Mouse (Mus musculus) urinary bladder, adult 18-20 months (tissue): Measurements from ENCODE around the gene Aox1.

ENCODE experiments used
- DNase-seq, 2 experiments: peaks; one replicate each; pipeline ENCODE4 v3.0.0; 2022; ENCODE audit warnings: low spot score in 2 of 2, mixed read lengths in 2 of 2

The Aox1 gene

GRCm38 (mm10) chr1:58065151-58065550 is 35.4 kb downstream of the Aox1 start:
- no peak for DNase-seq

- no peak for DNase-seq
Measured at GRCm38 (mm10) chr1:58065606-58066005, 35.9 kb downstream of the Aox1 start.

GRCm38 (mm10) chr1:58069181-58069580 is 39.5 kb downstream of the Aox1 start:
- no peak for DNase-seq

- no peak for DNase-seq
Measured at GRCm38 (mm10) chr1:58070091-58070490, 40.4 kb downstream of the Aox1 start.

GRCm38 (mm10) chr1:58071006-58071405 is 41.3 kb downstream of the Aox1 start:
- DNase-seq: no peak

- no peak for DNase-seq
Measured at GRCm38 (mm10) chr1:58071509-58071908, 41.8 kb downstream of the Aox1 start.

GRCm38 (mm10) chr1:58072416-58072815 is 42.7 kb downstream of the Aox1 start:
- DNase-seq: no peak

GRCm38 (mm10) chr1:58072991-58073730 is 43.4 kb downstream of the Aox1 start:
- no peak for DNase-seq

GRCm38 (mm10) chr1:58074266-58074665 is 44.5 kb downstream of the Aox1 start:
- no peak for DNase-seq

GRCm38 (mm10) chr1:58077882-58078281 is 48.2 kb downstream of the Aox1 start:
- DNase-seq: no peak

- no peak for DNase-seq
Measured at GRCm38 (mm10) chr1:58078390-58078789, 48.7 kb downstream of the Aox1 start.

- no peak for DNase-seq
Measured at GRCm38 (mm10) chr1:58079689-58080088, 50.0 kb downstream of the Aox1 start.

- no peak for DNase-seq
Measured at GRCm38 (mm10) chr1:58080446-58080845, 50.7 kb downstream of the Aox1 start.

GRCm38 (mm10) chr1:58081356-58081755 is 51.6 kb downstream of the Aox1 start:
- no peak for DNase-seq

GRCm38 (mm10) chr1:58089316-58089715 is 59.6 kb downstream of the Aox1 start:
- DNase-seq: peak in 1 of 2 experiments; percentile 34

- DNase-seq: no peak
Measured at GRCm38 (mm10) chr1:58090191-58090590, 60.5 kb downstream of the Aox1 start.

GRCm38 (mm10) chr1:58091213-58091612 is 61.5 kb downstream of the Aox1 start:
- DNase-seq: no peak

- DNase-seq: no peak
Measured at GRCm38 (mm10) chr1:58091992-58092560, 62.3 kb downstream of the Aox1 start.

GRCm38 (mm10) chr1:58097338-58097737 is 67.6 kb downstream of the Aox1 start:
- DNase-seq: no peak

GRCm38 (mm10) chr1:58099119-58099518 is 69.4 kb downstream of the Aox1 start:
- DNase-seq: no peak

GRCm38 (mm10) chr1:58101531-58102146 is 71.9 kb downstream of the Aox1 start:
- peak in 1 of 2 experiments; percentile 36 for DNase-seq

GRCm38 (mm10) chr1:58102494-58102893 is 72.8 kb downstream of the Aox1 start:
- no peak for DNase-seq

- no peak for DNase-seq
Measured at GRCm38 (mm10) chr1:58105685-58106084, 76.0 kb downstream of the Aox1 start.
